Mouse (Mus musculus) CH12.LX (cell line): ENCODE results near the gene Dtd2. TPM values are rescaled to one million over a fixed set of nuclear protein-coding genes. Genes with fewer than 3 reads are reported as not detected.

Experiments used
- DNase-seq: peaks from one replicate; pipeline ENCODE4 v3.0.0-alpha.2; 2013; ENCODE audit errors: extremely low read depth
- H3K27ac ChIP-seq: 2 replicates; pipeline ENCODE4 v1.5.1; 2012; ENCODE audit warnings: low read depth, mild to moderate bottlenecking, control low read depth, moderate library complexity; ENCODE audit not compliant: insufficient read depth
- H3K27me3 ChIP-seq: replicated peaks from 2 replicates; pipeline ENCODE3; 2012; ENCODE audit warnings: inconsistent platforms
- H3K36me3 ChIP-seq, 2 experiments: replicated peaks in 1 of 2; 2 replicates each; pipeline versions ENCODE3 to v1.6.1; 2012; ENCODE audit warnings: inconsistent platforms in 1 of 2, low read length in 1 of 2, mild to moderate bottlenecking in 1 of 2, mixed read lengths in 1 of 2, moderate library complexity in 1 of 2; ENCODE audit not compliant: control insufficient read depth in 1 of 2, insufficient read depth in 1 of 2
- H3K4me1 ChIP-seq, 2 experiments: 2 replicates each; pipeline ENCODE4 v1.6.1; 2012; ENCODE audit warnings: inconsistent platforms in 1 of 2, moderate library complexity in 1 of 2; ENCODE audit not compliant: insufficient read depth in 2 of 2, control insufficient read depth in 1 of 2
- H3K4me2 ChIP-seq: 2 replicates; pipeline ENCODE4 v1.6.1; 2012; ENCODE audit warnings: low read depth, mild to moderate bottlenecking, control low read depth; ENCODE audit not compliant: poor library complexity, insufficient read depth, severe bottlenecking
- H3K4me3 ChIP-seq, 3 experiments: fragments of 150-350 bp in 1 of 3; sonication (generic) in 1 of 3; replicated peaks in 1 of 3; 2 replicates each; pipeline versions ENCODE3 to v1.5.1; 2011 to 2012; ENCODE audit warnings: low read depth in 2 of 3, low read length in 2 of 3, mild to moderate bottlenecking in 2 of 3, moderate library complexity in 2 of 3, control low read depth in 1 of 3, improper control_type of control experiment in 1 of 3, inconsistent platforms in 1 of 3, mixed read lengths in 1 of 3; ENCODE audit not compliant: poor library complexity in 1 of 3
- H3K79me2 ChIP-seq: replicated peaks from 2 replicates; pipeline ENCODE4 v1.6.1; 2012; ENCODE audit warnings: mild to moderate bottlenecking, moderate library complexity; ENCODE audit not compliant: control insufficient read depth, poor library complexity, insufficient read depth, severe bottlenecking; ENCODE audit errors: extremely low read depth
- H3K9ac ChIP-seq: 2 replicates; pipeline ENCODE4 v1.6.1; 2012; ENCODE audit warnings: low read depth, mild to moderate bottlenecking, control low read depth, moderate library complexity; ENCODE audit not compliant: insufficient read depth
- H3K9me3 ChIP-seq: replicated peaks from 2 replicates; pipeline ENCODE3; 2012; ENCODE audit warnings: low read length, inconsistent platforms, mixed read lengths
- BHLHE40 ChIP-seq: IDR thresholded peaks from 2 replicates; pipeline ENCODE4 v1.6.1; 2011; ENCODE audit warnings: mild to moderate bottlenecking, low read depth, low read length, improper control_type of control experiment
- CTCF ChIP-seq, 2 experiments: IDR thresholded peaks in 1 of 2; conservative IDR thresholded peaks in 1 of 2; 2 replicates each; pipeline ENCODE4 v1.5.1; 2011 to 2012; ENCODE audit warnings: low read depth in 2 of 2, low read length in 2 of 2, improper control_type of control experiment in 1 of 2, inconsistent platforms in 1 of 2, mild to moderate bottlenecking in 1 of 2, moderate library complexity in 1 of 2
- EP300 ChIP-seq: IDR thresholded peaks from 2 replicates; pipeline ENCODE4 v1.6.1; 2011; ENCODE audit warnings: low read length, improper control_type of control experiment
- ETS1 ChIP-seq: conservative IDR thresholded peaks from 2 replicates; pipeline ENCODE4 v1.6.1; 2012; ENCODE audit warnings: low read depth, mild to moderate bottlenecking, inconsistent platforms, low read length, improper control_type of control experiment, moderate library complexity
- HCFC1 ChIP-seq: IDR thresholded peaks from 2 replicates; pipeline ENCODE4 v1.6.1; 2012; ENCODE audit warnings: low read depth, mild to moderate bottlenecking, inconsistent platforms, low read length, improper control_type of control experiment
- IRF4 ChIP-seq: IDR thresholded peaks from 2 replicates; pipeline ENCODE4 v1.6.1; 2014; ENCODE audit warnings: low read depth, mild to moderate bottlenecking, inconsistent platforms, low read length, improper control_type of control experiment
- MAX ChIP-seq: IDR thresholded peaks from 2 replicates; pipeline ENCODE4 v1.6.1; 2011; ENCODE audit warnings: low read length, improper control_type of control experiment
- MEF2A ChIP-seq: IDR thresholded peaks from 2 replicates; pipeline ENCODE4 v1.6.1; 2014; ENCODE audit warnings: low read depth, mild to moderate bottlenecking, inconsistent platforms, low read length, improper control_type of control experiment, borderline replicate concordance
- MYC ChIP-seq: IDR thresholded peaks from 2 replicates; pipeline ENCODE4 v1.6.1; 2011; ENCODE audit warnings: low read depth, mild to moderate bottlenecking, improper control_type of control experiment, low read length
- RAD21 ChIP-seq: IDR thresholded peaks from 2 replicates; pipeline ENCODE4 v1.6.1; 2011; ENCODE audit warnings: low read depth, mild to moderate bottlenecking, low read length, improper control_type of control experiment, moderate library complexity
- SIN3A ChIP-seq: IDR thresholded peaks from 2 replicates; pipeline ENCODE4 v1.6.1; 2012; ENCODE audit warnings: low read length, improper control_type of control experiment, inconsistent platforms
- SMC3 ChIP-seq: IDR thresholded peaks from 2 replicates; pipeline ENCODE4 v1.6.1; 2011; ENCODE audit warnings: low read depth, low read length, improper control_type of control experiment
- ZC3H11A ChIP-seq: IDR thresholded peaks from 2 replicates; pipeline ENCODE4 v1.6.1; 2012; ENCODE audit warnings: low read depth, mild to moderate bottlenecking, inconsistent platforms, low read length, improper control_type of control experiment
- dilution Hi-C: fragments of 300-500 bp; cut with MboI; formaldehyde crosslinking; loops from 2 replicates; pipeline ENCODE4 v1.14.3; 2020; ENCODE audit warnings: low sequenced_read_pairs; ENCODE audit not compliant: extremely low pct_unique_long_range_greater_than_20kb, extremely low pct_ligation_motif_present
- in situ Hi-C: fragments of 300-500 bp; cut with MboI; formaldehyde crosslinking; loops from 3 replicates; pipeline ENCODE4 v1.14.3; 2019; ENCODE audit warnings: low sequenced_read_pairs, low pct_ligation_motif_present, low pct_unique_long_range_greater_than_20kb, mixed read lengths
- polyA plus RNA-seq: library from polyadenylated mRNA; unstranded; fragments of >175 nt; gene quantifications from 2 replicates; pipeline ENCODE4 v1.2.1, GENCODE M21; 2012; ENCODE audit warnings: low read depth; ENCODE audit not compliant: insufficient read length
- total RNA-seq, 2 experiments: library from RNA; depleted of rRNA; stranded (reverse); fragments of 300-350 nt in 1 of 2; fragments of >200 nt in 1 of 2; gene quantifications; 2 replicates each; pipeline ENCODE4 v1.2.3; 2012 to 2014

Gene Dtd2
- total and polyA plus RNA-seq, 3 experiments = 24.5 to 39.6 (median 31.5) TPM

- H3K9me3 ChIP-seq = no peaks in the 10 kb centered on the region
- TF ChIP-seq HCFC1 (no peak), MYC (0 out of 2 replicates have a peak, but pooled peaks have one; percentile 35), MAX (peak; percentile 50; the same call in 1 of the 2 replicates), EP300 (peak; percentile 51), BHLHE40 (peak; percentile 12; the same call in 1 of the 2 replicates), ETS1 (peak; percentile 27), IRF4 (peak; percentile 85), SIN3A (peak; percentile 44; the same call in 1 of the 2 replicates), SMC3 (no peak)
- peaks cover 9 to 34% of the 10 kb centered on the region in 2 experiments for H3K4me1 ChIP-seq
- in situ Hi-C loops = loop anchor here (25.0 kb wide), 1 partner anchor 835 kb away; no protein-coding TSS in a partner anchor
- no peaks in the 10 kb centered on the region for H3K27me3 ChIP-seq
- peaks cover 4% of the 10 kb centered on the region; the same call in 1 of the 2 replicates for H3K79me2 ChIP-seq
- dilution Hi-C loops = no loop called here
- H3K9ac ChIP-seq = peak overlapping the region; percentile 55
- DNase-seq = peak; percentile 54
- peak overlapping the region in 1 of 3 experiments; percentile 2 for H3K4me3 ChIP-seq
- H3K4me2 ChIP-seq = peak overlapping the region; percentile 74
- H3K36me3 ChIP-seq = peaks cover 23 to 41% of the 10 kb centered on the region in 2 experiments
- H3K27ac ChIP-seq = peak overlapping the region; percentile 16; the same call in 1 of the 2 replicates
These were observed 3.6 kb downstream of the Dtd2 start for GRCm38 (mm10) chr12:52002746-52003145.

- no peak for TF ChIP-seq ZC3H11A
- no peak for TF ChIP-seq HCFC1
- TF ChIP-seq SMC3 = peak; percentile 63
- TF ChIP-seq CTCF (conservative IDR thresholded peaks at IDR 0.05 in 1 of 2, IDR thresholded peaks at IDR 0.05 in 1 of 2; ENCODE audit: low read depth in 2 of 2, low read length in 2 of 2) = peak; percentile 32 to 85
- TF ChIP-seq RAD21 = peak; percentile 88
- TF ChIP-seq MEF2A = peak; percentile 50; the same call in 1 of the 2 replicates
- H3K4me3 ChIP-seq = no peak overlapping the region
- H3K9me3 ChIP-seq = no peaks in the 10 kb centered on the region
- no peak overlapping the region for H3K27ac ChIP-seq
- H3K9ac ChIP-seq = no peak overlapping the region
- peaks cover 4% of the 10 kb centered on the region; the same call in 1 of the 2 replicates for H3K79me2 ChIP-seq
- H3K36me3 ChIP-seq = peaks cover 30 to 53% of the 10 kb centered on the region in 2 experiments
- no peaks in the 10 kb centered on the region for H3K27me3 ChIP-seq
- no peak overlapping the region for H3K4me2 ChIP-seq
- in situ Hi-C loops (loop anchor here (25.0 kb wide), 1 partner anchor 836 kb away; no protein-coding TSS in a partner anchor), dilution Hi-C loops (no loop called here)
- peak; percentile 75 for DNase-seq
- peaks cover 9 to 34% of the 10 kb centered on the region in 2 experiments for H3K4me1 ChIP-seq
These were observed 4.8 kb downstream of the Dtd2 start for GRCm38 (mm10) chr12:52001544-52001943.
